Mouse (Mus musculus) lung, adult 2 months (tissue): ENCODE data around the gene Gpx5.

Experiments
- CTCF ChIP-seq: fragments of 200-500 bp; IDR thresholded peaks from 2 replicates; pipeline ENCODE4 v1.5.1; 2011; ENCODE audit warnings: mild to moderate bottlenecking, low read length, control low read depth; ENCODE audit not compliant: insufficient read depth
- POLR2A ChIP-seq: fragments of 200-500 bp; IDR thresholded peaks from 2 replicates; pipeline ENCODE4 v1.6.1; 2011; ENCODE audit warnings: low read depth, mild to moderate bottlenecking, control low read depth, low read length, borderline replicate concordance; ENCODE audit errors: extremely low read depth

- TF ChIP-seq POLR2A (no peak), CTCF (no peak)
Observed at GRCm38 (mm10) chr13:21259171-21259631, 33.3 kb downstream of the Gpx5 start.
